Mouse (Mus musculus) midbrain, embryonic 14.5 days (tissue): Measurements from ENCODE around the gene Oog3. TPM values are rescaled to one million over a fixed set of nuclear protein-coding genes. Genes with fewer than 3 reads are reported as not detected.

ENCODE experiments used
- ATAC-seq: fragments of 200-750 bp; cut with Nextera tagmentation; 2 replicates; pipeline ENCODE4 v1.8.0; 2017; ENCODE audit warnings: moderate number of reproducible peaks, moderate library complexity; ENCODE audit not compliant: low FRiP score, low TSS enrichment
- DNase-seq: peaks from one replicate; pipeline ENCODE4 v3.0.0-alpha.2; 2015
- H3K27ac ChIP-seq: fragments of 300-500 bp; sonication (generic); replicated peaks from 2 replicates; pipeline ENCODE4 v1.5.1; 2014; ENCODE audit warnings: mild to moderate bottlenecking, low read depth, low read length, moderate library complexity
- H3K27me3 ChIP-seq: fragments of 300-500 bp; sonication (generic); 2 replicates; pipeline ENCODE4 v1.6.1; 2014; ENCODE audit warnings: low read length, control low read depth, mixed read lengths; ENCODE audit not compliant: control insufficient read depth, insufficient read depth
- H3K36me3 ChIP-seq: fragments of 300-500 bp; sonication (generic); 2 replicates; pipeline ENCODE4 v1.6.1; 2014; ENCODE audit warnings: low read length, control low read depth; ENCODE audit not compliant: control insufficient read depth, insufficient read depth
- H3K4me1 ChIP-seq: fragments of 300-500 bp; sonication (generic); 2 replicates; pipeline ENCODE4 v1.6.1; 2014; ENCODE audit warnings: mild to moderate bottlenecking, antibody characterized with exemption, low read length, control low read depth; ENCODE audit not compliant: control insufficient read depth, insufficient read depth
- H3K4me2 ChIP-seq: fragments of 300-500 bp; sonication (generic); 2 replicates; pipeline ENCODE4 v1.6.1; 2014; ENCODE audit warnings: mild to moderate bottlenecking, low read length, moderate library complexity
- H3K4me3 ChIP-seq: fragments of 300-500 bp; sonication (generic); replicated peaks from 2 replicates; pipeline ENCODE4 v1.5.1; 2014; ENCODE audit warnings: low read depth, low read length
- H3K9ac ChIP-seq: fragments of 300-500 bp; sonication (generic); replicated peaks from 2 replicates; pipeline ENCODE4 v1.6.1; 2014; ENCODE audit warnings: mild to moderate bottlenecking, low read length, moderate library complexity
- H3K9me3 ChIP-seq: fragments of 300-500 bp; sonication (generic); 2 replicates; pipeline ENCODE4 v1.6.1; 2016; ENCODE audit warnings: low read length, control low read depth, mixed read lengths; ENCODE audit not compliant: control insufficient read depth
- WGBS: fragments of 180-500 bp; shearing (Covaris S2); extraction: QIAGEN DNeasy Blood & Tissue Kit; methylation state at CpG from one replicate; pipeline ENCODE4 v1.1.7; 2014; 5-methylcytosine and 5-hydroxymethylcytosine counted together
- polyA plus RNA-seq: library from polyadenylated mRNA; unstranded; fragments of >200 nt; fragmentation: Nextera tagmentation; extraction: Ambion mirVana; gene quantifications from 2 replicates; pipeline ENCODE4 v1.2.1, GENCODE M21; 2014

Oog3 gene
- polyA plus RNA-seq: not detected in 2 replicates

DNA sequence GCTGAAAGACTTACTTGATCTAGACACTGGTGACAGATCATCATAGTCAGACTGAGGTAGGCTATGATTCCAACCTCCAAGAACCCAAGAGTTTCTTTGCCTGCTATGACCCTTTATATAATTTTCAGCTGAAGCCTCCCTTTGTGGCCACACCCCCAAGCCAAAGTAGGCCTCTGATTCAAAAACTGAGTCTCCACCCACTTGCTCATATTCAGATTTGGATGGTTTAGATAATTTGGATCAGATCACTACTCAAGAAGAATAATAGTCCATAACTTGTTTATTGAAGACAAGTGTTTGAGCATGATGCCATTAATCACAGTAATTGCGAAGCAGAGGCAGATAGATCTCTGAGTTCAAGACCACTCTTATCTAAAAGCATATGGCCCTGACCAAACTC, at the start of gene Oog3:
Gene Oog3, minus strand, starts transcription at position 101 of the 400 bp plus-strand sequence.
- DNase-seq: no peak
- Histone ChIP-seq H3K27ac (no peak within 1 kb of the TSS), H3K4me2 (no peak within 1 kb of the TSS), H3K9ac (no peak within 1 kb of the TSS), H3K4me3 (no peak within 1 kb of the TSS), H3K36me3 (no peaks in the 10 kb centered on the region), H3K27me3 (no peaks in the 10 kb centered on the region), H3K9me3 (peaks cover 47% of the 10 kb centered on the region), H3K4me1 (no peaks in the 10 kb centered on the region)
- 88% methylated on average over 1 of the region's 1 CpGs for WGBS
- no peak for ATAC-seq

DNA sequence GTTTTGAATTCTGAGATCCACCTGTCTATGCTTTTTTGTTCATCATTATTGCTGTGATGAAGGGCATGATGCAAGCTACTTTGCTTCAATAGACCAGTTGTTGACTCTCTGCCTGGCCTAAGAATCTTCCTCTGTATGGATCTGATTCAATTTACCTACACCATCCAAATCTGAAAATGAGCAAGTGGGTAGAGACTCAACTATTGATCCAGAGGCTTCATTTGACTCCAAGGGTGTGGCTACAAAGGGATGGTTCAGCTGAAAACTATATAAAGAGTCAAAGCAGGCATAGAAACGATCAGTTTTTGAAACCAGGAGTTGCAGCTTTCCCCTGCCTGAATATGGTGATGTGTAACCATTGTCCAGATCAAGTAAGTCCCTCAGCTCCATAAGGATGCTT, 28.0 kb upstream of the Oog3 start, which contains the start of gene Oog2:
Gene Oog2, plus strand, starts transcription at position 301 of the 400 bp plus-strand sequence.
- 56% methylated on average over 1 of the region's 1 CpGs for WGBS

More for the DNA sequence above, 28.0 kb upstream of the Oog3 start, which contains the start of gene Oog2:
- ATAC-seq: no peak
- no peaks in the 10 kb centered on the region for H3K36me3 ChIP-seq
- H3K4me2 ChIP-seq: no peak within 1 kb of the TSS
- H3K27ac ChIP-seq: no peak within 1 kb of the TSS
- H3K4me1 ChIP-seq: no peaks in the 10 kb centered on the region
- no peak within 1 kb of the TSS for H3K4me3 ChIP-seq
- H3K9ac ChIP-seq: no peak within 1 kb of the TSS
- peaks cover 10% of the 10 kb centered on the region for H3K9me3 ChIP-seq
- no peak for DNase-seq
- H3K27me3 ChIP-seq: no peaks in the 10 kb centered on the region

Other genes with a start within 250 kb of the Oog3 start
- gene Pramef25, start 211.6 kb downstream of the Oog3 start, polyA plus RNA-seq: not detected in 2 replicates
- gene Gm13101, start 195.7 kb downstream of the Oog3 start, polyA plus RNA-seq: not detected in 2 replicates
- gene Pramef17, start 168.3 kb downstream of the Oog3 start, polyA plus RNA-seq: not detected in 2 replicates
- gene Pramel4, start 103.5 kb downstream of the Oog3 start, polyA plus RNA-seq: not detected in 2 replicates
- gene Gm13102, start 56.2 kb downstream of the Oog3 start, polyA plus RNA-seq: not detected in 2 replicates
- gene Oog2, start 28.1 kb upstream of the Oog3 start, polyA plus RNA-seq: not detected in 2 replicates
- not detected in 2 replicates for gene C87977, start 50.7 kb upstream of the Oog3 start, polyA plus RNA-seq
- not detected in 2 replicates for gene Pramel5, start 117.8 kb upstream of the Oog3 start, polyA plus RNA-seq
- not detected in 2 replicates for gene Gm13128, start 167.6 kb upstream of the Oog3 start, polyA plus RNA-seq
- not detected in 2 replicates for gene Gm13119, start 195.3 kb upstream of the Oog3 start, polyA plus RNA-seq
- not detected in 2 replicates for gene Pramef20, start 215.3 kb upstream of the Oog3 start, polyA plus RNA-seq
- not detected in 2 replicates for gene Pramef12, start 245.8 kb upstream of the Oog3 start, polyA plus RNA-seq